Mouse (Mus musculus): Measurements from ENCODE around the gene Bmpr1b. TPM values are rescaled to one million over a fixed set of nuclear protein-coding genes. Genes with fewer than 3 reads are reported as not detected.

Gene Bmpr1b
- polyA plus RNA-seq, 1 experiment from 2014 or later: 8.1 TPM

DNA sequence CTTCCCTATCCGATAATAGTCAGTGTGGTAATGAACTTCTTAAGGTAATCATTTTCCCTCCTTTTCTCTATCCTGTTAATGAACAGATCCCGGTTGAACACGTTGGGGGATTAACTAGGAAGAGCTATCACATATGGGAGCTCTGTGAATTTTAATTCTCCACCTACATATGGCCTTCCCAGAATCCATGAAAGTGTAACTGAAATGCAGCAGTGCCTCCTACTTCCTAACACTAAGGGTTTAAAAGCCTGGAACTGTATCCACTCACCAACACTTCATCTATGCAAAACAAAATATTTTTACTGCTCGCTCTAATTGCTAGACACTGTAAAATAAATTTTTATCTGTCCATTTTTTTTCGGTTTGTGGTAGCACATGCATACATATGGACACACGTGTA is 63.0 kb downstream of the Bmpr1b start:
- Histone ChIP-seq H3K9ac (no peak overlapping the region), H3K4me3 (replicated peaks) (no peak overlapping the region), H3K4me1 (peaks cover 9% of the 10 kb centered on the region; the same call in 1 of the 2 replicates), H3K27me3 (no peaks in the 10 kb centered on the region), H3K4me2 (no peak overlapping the region), H3K9me3 (replicated peaks) (no peaks in the 10 kb centered on the region), H3K36me3 (0 out of 2 replicates have a peak, but pooled peaks cover 4% of the 10 kb centered on the region), H3K27ac (no peak overlapping the region)
- ATAC-seq (replicated peaks; ENCODE audit: low FRiP score): no peak
- WGBS: 79% methylated on average over 6 of the region's 6 CpGs

GRCm38 (mm10) chr3:142104027-142104805 is 65.0 kb downstream of the Bmpr1b start:
- H3K4me2 ChIP-seq: no peak overlapping the region
- no peak overlapping the region for H3K9ac ChIP-seq
- 0 out of 2 replicates have a peak, but pooled peaks cover 3% of the 10 kb centered on the region for H3K4me1 ChIP-seq
- no peaks in the 10 kb centered on the region for H3K27me3 ChIP-seq
- WGBS: 92% methylated on average over 10 of the region's 10 CpGs
- no peak overlapping the region for H3K27ac ChIP-seq
- no peak for ATAC-seq (replicated peaks; ENCODE audit: low FRiP score)
- 0 out of 2 replicates have a peak, but pooled peaks cover 4% of the 10 kb centered on the region for H3K36me3 ChIP-seq
- H3K4me3 ChIP-seq (replicated peaks): no peak overlapping the region
- no peaks in the 10 kb centered on the region for H3K9me3 ChIP-seq (replicated peaks)

- H3K9ac ChIP-seq: no peak overlapping the region
- H3K27ac ChIP-seq: no peak overlapping the region
- no peaks in the 10 kb centered on the region for H3K9me3 ChIP-seq (replicated peaks)
- 79% methylated on average over 4 of the region's 4 CpGs for WGBS
- H3K4me1 ChIP-seq: 0 out of 2 replicates have a peak, but pooled peaks cover 3% of the 10 kb centered on the region
- no peak overlapping the region for H3K4me3 ChIP-seq (replicated peaks)
- H3K4me2 ChIP-seq: no peak overlapping the region
- H3K36me3 ChIP-seq: 0 out of 2 replicates have a peak, but pooled peaks cover 4% of the 10 kb centered on the region
- no peak for ATAC-seq (replicated peaks; ENCODE audit: low FRiP score)
- no peaks in the 10 kb centered on the region for H3K27me3 ChIP-seq
Observed at GRCm38 (mm10) chr3:142103622-142104021, 65.6 kb downstream of the Bmpr1b start.

DNA sequence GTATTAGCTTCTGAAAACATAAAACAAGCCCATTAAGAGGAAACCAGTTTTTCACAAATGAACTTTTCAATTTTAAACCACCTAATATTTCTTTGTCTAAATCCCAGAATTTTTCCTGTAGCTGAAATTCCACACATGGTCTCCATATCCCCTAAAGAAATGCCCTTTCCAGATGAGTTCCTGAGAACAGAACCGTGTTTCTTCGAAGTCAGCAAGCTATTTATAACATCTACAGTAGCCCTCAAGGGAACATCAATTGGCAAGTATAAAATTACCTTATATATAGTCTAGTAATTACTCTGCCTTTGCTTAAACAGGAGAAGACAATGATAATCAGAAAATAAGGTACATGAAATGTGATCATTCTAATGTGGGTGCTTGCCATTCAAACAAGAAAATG is 70.1 kb downstream of the Bmpr1b start:
- no peaks in the 10 kb centered on the region for H3K27me3 ChIP-seq
- H3K4me2 ChIP-seq: no peak overlapping the region
- no peak for ATAC-seq (replicated peaks; ENCODE audit: low FRiP score)
- no peaks in the 10 kb centered on the region for H3K4me1 ChIP-seq
- WGBS: 20% methylated on average over 2 of the region's 2 CpGs
- H3K9ac ChIP-seq: no peak overlapping the region
- H3K9me3 ChIP-seq (replicated peaks): no peaks in the 10 kb centered on the region
- no peak overlapping the region for H3K4me3 ChIP-seq (replicated peaks)
- no peak overlapping the region for H3K27ac ChIP-seq
- 0 out of 2 replicates have a peak, but pooled peaks cover 4% of the 10 kb centered on the region for H3K36me3 ChIP-seq

- H3K4me2 ChIP-seq: no peak overlapping the region
Observed at GRCm38 (mm10) chr3:142094049-142094448, 75.2 kb downstream of the Bmpr1b start.

DNA sequence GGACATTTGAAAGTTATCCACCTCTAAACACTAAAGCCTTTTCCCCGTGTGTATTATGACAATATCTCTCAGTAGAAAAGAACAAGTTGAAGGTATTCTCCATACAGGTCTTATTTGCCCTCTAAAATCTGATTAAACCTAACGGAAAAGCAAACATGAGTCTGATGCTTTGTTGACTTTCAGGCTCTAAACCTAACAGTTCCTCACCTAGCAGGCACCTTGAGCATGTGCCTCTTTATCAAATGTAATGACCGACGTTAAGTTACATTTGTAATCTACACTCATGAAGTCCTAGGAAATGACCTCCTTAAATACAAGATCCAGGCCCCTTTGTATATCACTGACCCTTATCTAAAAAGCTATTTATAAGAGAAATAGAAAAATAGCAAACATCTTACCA is 79.5 kb downstream of the Bmpr1b start:
- Histone ChIP-seq H3K9ac (no peak overlapping the region), H3K4me3 (replicated peaks) (no peak overlapping the region), H3K9me3 (replicated peaks) (no peaks in the 10 kb centered on the region), H3K4me1 (peaks cover 17% of the 10 kb centered on the region), H3K36me3 (no peaks in the 10 kb centered on the region), H3K27ac (no peak overlapping the region), H3K27me3 (no peaks in the 10 kb centered on the region), H3K4me2 (no peak overlapping the region)
- WGBS: 91% methylated on average over 4 of the region's 4 CpGs
- no peak for ATAC-seq (replicated peaks; ENCODE audit: low FRiP score)

More at GRCm38 (mm10) chr3:142094049-142094448, 75.2 kb downstream of the Bmpr1b start:
- H3K9ac ChIP-seq: no peak overlapping the region
- no peaks in the 10 kb centered on the region for H3K27me3 ChIP-seq
- H3K4me1 ChIP-seq: peaks cover 14% of the 10 kb centered on the region
- no peak overlapping the region for H3K4me3 ChIP-seq (replicated peaks)
- 70% methylated on average over 4 of the region's 4 CpGs for WGBS
- no peaks in the 10 kb centered on the region for H3K36me3 ChIP-seq
- no peaks in the 10 kb centered on the region for H3K9me3 ChIP-seq (replicated peaks)
- H3K27ac ChIP-seq: no peak overlapping the region
- ATAC-seq (replicated peaks; ENCODE audit: low FRiP score): no peak

GRCm38 (mm10) chr3:142085938-142086337 is 83.3 kb downstream of the Bmpr1b start:
- Histone ChIP-seq H3K27ac (no peak overlapping the region), H3K9me3 (replicated peaks) (no peaks in the 10 kb centered on the region), H3K4me2 (no peak overlapping the region), H3K9ac (no peak overlapping the region), H3K4me1 (peaks cover 4% of the 10 kb centered on the region), H3K4me3 (replicated peaks) (no peak overlapping the region), H3K36me3 (no peaks in the 10 kb centered on the region), H3K27me3 (no peaks in the 10 kb centered on the region)
- WGBS: 54% methylated on average over 3 of the region's 3 CpGs
- ATAC-seq (replicated peaks; ENCODE audit: low FRiP score): no peak

DNA sequence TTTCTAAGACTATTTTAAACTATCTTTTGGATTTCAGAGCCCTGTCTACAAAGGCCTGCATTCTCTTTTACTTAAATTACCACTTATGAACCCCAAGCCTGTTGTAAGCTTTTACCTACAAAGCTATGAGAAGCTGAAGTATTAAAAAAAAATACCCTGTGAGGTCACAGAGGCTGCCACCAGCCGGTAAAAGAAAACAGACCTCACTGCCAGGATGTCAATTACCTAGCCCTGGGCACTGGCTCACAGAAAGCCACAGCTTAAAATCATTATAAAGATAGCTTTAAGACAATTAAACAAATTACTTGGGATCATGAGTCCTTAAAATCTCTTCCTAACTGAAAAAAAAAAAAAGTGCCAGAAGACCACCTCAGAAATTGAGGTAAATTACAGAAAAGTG is 85.1 kb downstream of the Bmpr1b start:
- 21% methylated on average over 1 of the region's 1 CpGs for WGBS
- ATAC-seq (replicated peaks; ENCODE audit: low FRiP score): no peak

DNA sequence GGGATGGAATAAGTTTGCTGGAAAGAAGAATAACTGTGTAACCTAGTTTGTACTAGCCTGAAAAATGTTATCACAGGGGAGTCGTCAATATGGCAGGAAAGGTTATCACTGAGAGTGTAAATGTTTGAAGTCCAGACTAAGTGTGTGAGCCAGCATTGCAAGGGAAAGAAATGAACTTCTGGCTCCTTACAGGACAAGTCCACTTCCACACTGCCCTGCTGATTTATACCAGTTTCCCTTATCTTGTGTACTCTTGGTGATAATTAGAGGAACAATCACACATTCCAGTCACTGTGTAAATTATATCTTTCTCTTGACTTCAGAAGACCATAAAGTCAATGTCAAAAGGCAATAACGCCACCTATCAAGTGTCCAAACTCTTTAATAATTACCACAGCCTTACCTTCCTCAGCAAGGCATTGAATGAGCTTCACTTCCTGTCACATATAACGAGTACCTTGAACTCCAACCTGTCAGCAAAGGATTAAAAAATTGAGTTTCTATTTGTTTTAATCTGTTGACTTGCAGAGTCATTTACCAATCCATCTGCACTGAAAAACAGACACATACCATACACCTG is 91.4 kb downstream of the Bmpr1b start:
- H3K4me1 ChIP-seq: no peaks in the 10 kb centered on the region
- H3K27me3 ChIP-seq: no peaks in the 10 kb centered on the region
- no peak overlapping the region for H3K4me2 ChIP-seq
- 39% methylated on average over 3 of the region's 3 CpGs for WGBS
- no peak overlapping the region for H3K4me3 ChIP-seq (replicated peaks)
- no peak overlapping the region for H3K9ac ChIP-seq
- no peaks in the 10 kb centered on the region for H3K36me3 ChIP-seq
- no peaks in the 10 kb centered on the region for H3K9me3 ChIP-seq (replicated peaks)
- H3K27ac ChIP-seq: no peak overlapping the region
- no peak for ATAC-seq (replicated peaks; ENCODE audit: low FRiP score)

More for the DNA sequence above, 85.1 kb downstream of the Bmpr1b start:
- Histone ChIP-seq H3K4me1 (peaks cover 4% of the 10 kb centered on the region), H3K9me3 (replicated peaks) (no peaks in the 10 kb centered on the region), H3K27me3 (no peaks in the 10 kb centered on the region), H3K4me2 (no peak overlapping the region), H3K36me3 (no peaks in the 10 kb centered on the region), H3K27ac (no peak overlapping the region), H3K9ac (no peak overlapping the region), H3K4me3 (replicated peaks) (no peak overlapping the region)

DNA sequence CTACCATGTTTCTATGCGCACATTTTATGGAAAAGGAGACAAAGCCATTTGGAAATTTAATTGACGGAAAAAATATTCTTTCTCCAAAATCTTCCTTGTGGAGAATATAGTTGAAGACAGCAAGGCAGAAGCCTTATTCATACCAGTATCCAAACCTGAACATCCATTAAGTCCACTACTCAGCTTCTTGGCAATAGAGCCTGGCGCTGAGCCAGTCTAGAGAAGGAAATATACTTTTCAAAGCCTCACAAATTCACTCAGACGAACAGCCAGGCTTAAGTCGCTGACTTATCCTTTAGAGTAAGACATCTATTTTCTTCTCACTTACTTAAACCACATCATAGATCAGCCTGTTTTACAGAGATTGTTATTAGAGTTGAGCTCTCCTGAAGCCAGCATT is 97.6 kb downstream of the Bmpr1b start:
- Histone ChIP-seq H3K27ac (no peak overlapping the region), H3K27me3 (no peaks in the 10 kb centered on the region), H3K9me3 (replicated peaks) (no peaks in the 10 kb centered on the region), H3K9ac (no peak overlapping the region), H3K4me3 (replicated peaks) (no peak overlapping the region), H3K4me1 (no peaks in the 10 kb centered on the region), H3K36me3 (no peaks in the 10 kb centered on the region), H3K4me2 (no peak overlapping the region)
- no peak for ATAC-seq (replicated peaks; ENCODE audit: low FRiP score)
- 80% methylated on average over 5 of the region's 5 CpGs for WGBS

DNA sequence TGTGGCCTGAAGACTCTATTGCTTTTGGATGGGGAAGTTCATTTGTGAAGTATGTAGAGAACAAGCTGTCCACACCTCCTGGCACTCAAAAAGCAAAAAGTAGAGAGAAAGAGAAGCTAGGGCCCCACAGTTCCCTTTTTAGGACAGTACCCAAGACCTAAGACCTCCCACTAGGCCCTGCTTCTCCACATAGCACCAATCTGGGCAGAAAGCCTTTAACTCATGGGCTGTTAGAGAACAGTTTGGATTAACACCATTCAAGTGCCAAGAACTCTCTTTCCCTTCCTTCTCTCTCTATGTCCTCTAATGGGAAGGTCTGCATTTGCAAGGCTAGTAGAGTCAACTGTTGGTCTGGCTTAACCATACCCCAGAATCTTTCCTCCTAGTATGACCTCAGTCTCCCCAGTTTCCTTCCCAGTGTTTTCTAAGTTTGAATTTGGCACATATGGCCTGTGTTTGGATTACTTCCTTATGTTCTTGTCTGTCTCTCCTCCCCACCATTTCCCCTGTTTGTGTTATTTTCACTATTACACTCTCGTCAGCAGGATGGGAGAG is 102.4 kb downstream of the Bmpr1b start:
- Histone ChIP-seq H3K4me2 (no peak overlapping the region), H3K4me3 (replicated peaks) (no peak overlapping the region), H3K27me3 (no peaks in the 10 kb centered on the region), H3K27ac (no peak overlapping the region), H3K36me3 (no peaks in the 10 kb centered on the region), H3K9me3 (replicated peaks) (no peaks in the 10 kb centered on the region), H3K9ac (no peak overlapping the region), H3K4me1 (peaks cover 18% of the 10 kb centered on the region)
- WGBS: 65% methylated on average over 1 of the region's 1 CpGs
- no peak for ATAC-seq (replicated peaks; ENCODE audit: low FRiP score)

- Histone ChIP-seq H3K4me2 (no peak overlapping the region), H3K4me1 (peaks cover 18% of the 10 kb centered on the region), H3K27me3 (no peaks in the 10 kb centered on the region), H3K36me3 (no peaks in the 10 kb centered on the region), H3K27ac (no peak overlapping the region), H3K9ac (no peak overlapping the region), H3K4me3 (replicated peaks) (no peak overlapping the region), H3K9me3 (replicated peaks) (no peaks in the 10 kb centered on the region)
- ATAC-seq (replicated peaks; ENCODE audit: low FRiP score): no peak
- 30% methylated on average over 5 of the region's 5 CpGs for WGBS
Observed at GRCm38 (mm10) chr3:142065111-142065510, 104.1 kb downstream of the Bmpr1b start.
